Mouse (Mus musculus) bone marrow, adult 2 months (tissue): ENCODE results near the gene S1pr4.
A peak's percentile ranks its signal among the peaks of the same experiment; 100 is the strongest.

Source experiments
- CTCF ChIP-seq: fragments of 200-500 bp; IDR thresholded peaks from 2 replicates; pipeline ENCODE4 v1.5.1; 2011; ENCODE audit warnings: low read length, control low read depth; ENCODE audit not compliant: control insufficient read depth, insufficient read depth
- POLR2A ChIP-seq: fragments of 200-500 bp; IDR thresholded peaks from 2 replicates; pipeline ENCODE4 v1.6.1; 2011; ENCODE audit warnings: low read depth, mild to moderate bottlenecking, control low read depth, low read length, borderline replicate concordance; ENCODE audit not compliant: control insufficient read depth

GRCm38 (mm10) chr10:81482533-81482889 lies 17.4 kb downstream of the S1pr4 start, which contains the start of gene Celf5:
- TF ChIP-seq CTCF: peak; percentile 59
- no peak for TF ChIP-seq POLR2A
